In genomic region chr15:79441331-79442256, GRCm38 (mm10) we compare ENCODE assay signal across 8 mouse cellular contexts. TPM values are rescaled to one million over a fixed set of nuclear protein-coding genes. Genes with fewer than 3 reads are reported as not detected.
DNase-seq lines count a peak whose midpoint lies in the region; ATAC-seq lines count a peak whose summit lies in the region.

No protein-coding gene starts in this region.

- ATAC-seq in erythroblast, adult 5-6 weeks (replicated peaks; ENCODE audit: low FRiP score, poor library complexity, severe bottlenecking) = no peak
- ATAC-seq in intestine, embryonic 14.5 days (replicated peaks; ENCODE audit: low FRiP score, low TSS enrichment, low read depth) = peak; percentile 67
- peak; percentile 51; the same call in 1 of the 2 replicates for ATAC-seq in limb, embryonic 11.5 days (ENCODE audit: insufficient number of reproducible peaks, low FRiP score, low TSS enrichment, low read depth)
- peak; percentile 81 for ATAC-seq in midbrain, embryonic 12.5 days (ENCODE audit: low FRiP score, low read depth)

- peaks cover 3% of the 10 kb centered on the region; the same call in 1 of the 2 replicates for H3K4me1 ChIP-seq in erythroblast, embryonic 14.5 days (ENCODE audit: control insufficient read depth)
- H3K4me1 ChIP-seq in intestine, embryonic 14.5 days (replicated peaks; ENCODE audit: control insufficient read depth, insufficient read depth, low read length) = peaks cover 50% of the 10 kb centered on the region
- H3K4me1 ChIP-seq in limb, embryonic 11.5 days (ENCODE audit: control insufficient read depth, insufficient read depth, low read length) = peaks cover 17% of the 10 kb centered on the region
- H3K4me1 ChIP-seq in midbrain, embryonic 12.5 days = peaks cover 53% of the 10 kb centered on the region

- peak overlapping the region; percentile 90 for H3K4me2 ChIP-seq in intestine, embryonic 14.5 days (ENCODE audit: low read length)
- peak overlapping the region; percentile 83 for H3K4me2 ChIP-seq in limb, embryonic 11.5 days (ENCODE audit: low read depth, severe bottlenecking)
- peak overlapping the region; percentile 96 for H3K4me2 ChIP-seq in midbrain, embryonic 12.5 days (replicated peaks)

- peaks cover 28% of the 10 kb centered on the region for H3K27me3 ChIP-seq in erythroblast, embryonic 14.5 days (ENCODE audit: control insufficient read depth)
- no peaks in the 10 kb centered on the region for H3K27me3 ChIP-seq in intestine, embryonic 14.5 days (replicated peaks; ENCODE audit: control insufficient read depth, insufficient read depth, low read length)
- no peaks in the 10 kb centered on the region for H3K27me3 ChIP-seq in limb, embryonic 11.5 days (ENCODE audit: control insufficient read depth, insufficient read depth, low read length)
- peaks cover 13% of the 10 kb centered on the region; the same call in 1 of the 2 replicates for H3K27me3 ChIP-seq in midbrain, embryonic 12.5 days

- intact Hi-C loops in gastrocnemius, postnatal 36 days (cut with DNase I) = loop anchor here (2.0 kb wide), 1 partner anchor 39 kb away; the partner anchor contains the start of gene Tmem184b

- under 1% methylated on average over 80 of the region's 107 CpGs for whole genome bisulfite sequencing in intestine, embryonic 14.5 days
- WGBS in limb, embryonic 11.5 days = under 1% methylated on average over 84 of the region's 107 CpGs
- WGBS in midbrain, embryonic 12.5 days = 1% methylated on average over 76 of the region's 107 CpGs

- H3K27ac ChIP-seq in intestine, embryonic 14.5 days (ENCODE audit: low read depth) = peak overlapping the region; percentile 93
- H3K27ac ChIP-seq in limb, embryonic 11.5 days (replicated peaks; ENCODE audit: low read depth, low read length) = peak overlapping the region; percentile 96
- H3K27ac ChIP-seq in midbrain, embryonic 12.5 days (replicated peaks) = peak overlapping the region; percentile 98

- H3K9me3 ChIP-seq in erythroblast, embryonic 14.5 days (ENCODE audit: control insufficient read depth, low read length) = no peaks in the 10 kb centered on the region
- no peaks in the 10 kb centered on the region for H3K9me3 ChIP-seq in intestine, embryonic 14.5 days (ENCODE audit: control insufficient read depth, low read length)
- no peaks in the 10 kb centered on the region for H3K9me3 ChIP-seq in limb, embryonic 11.5 days (ENCODE audit: control insufficient read depth, low read length)
- no peaks in the 10 kb centered on the region for H3K9me3 ChIP-seq in midbrain, embryonic 12.5 days

- peak overlapping the region; percentile 99 for H3K9ac ChIP-seq in intestine, embryonic 14.5 days (ENCODE audit: low read length)
- H3K9ac ChIP-seq in limb, embryonic 11.5 days (ENCODE audit: low read length) = peak overlapping the region; percentile 99
- peak overlapping the region; percentile 99 for H3K9ac ChIP-seq in midbrain, embryonic 12.5 days (replicated peaks)

- DNase-seq in embryo, embryonic 10 days (ENCODE audit: low spot score) = peak; percentile 74
- peak; percentile 78 to 81 for DNase-seq in gastrocnemius, postnatal 36 days
- peak; percentile 88 for DNase-seq in intestine, embryonic 14.5 days (ENCODE audit: low spot score)
- peak; percentile 83 for DNase-seq in limb, embryonic 11.5 days (ENCODE audit: low spot score)
- peak; percentile 13 for DNase-seq in spleen, adult 12 weeks (ENCODE audit: low spot score)

- H3K4me3 ChIP-seq in erythroblast, embryonic 14.5 days (replicated peaks) = peak overlapping the region; percentile 61
- H3K4me3 ChIP-seq in intestine, embryonic 14.5 days (ENCODE audit: low read depth, low read length) = peak overlapping the region; percentile 83
- H3K4me3 ChIP-seq in limb, embryonic 11.5 days (ENCODE audit: low read depth, low read length) = peak overlapping the region; percentile 87
- H3K4me3 ChIP-seq in midbrain, embryonic 12.5 days = peak overlapping the region; percentile 95

- no peaks in the 10 kb centered on the region for H3K36me3 ChIP-seq in erythroblast, embryonic 14.5 days (ENCODE audit: control insufficient read depth)
- H3K36me3 ChIP-seq in intestine, embryonic 14.5 days (ENCODE audit: control insufficient read depth, insufficient read depth, low read length) = peaks cover 20% of the 10 kb centered on the region
- H3K36me3 ChIP-seq in limb, embryonic 11.5 days (ENCODE audit: control insufficient read depth, insufficient read depth, low read length) = no peaks in the 10 kb centered on the region; the same call in 1 of the 2 replicates
- H3K36me3 ChIP-seq in midbrain, embryonic 12.5 days = peaks cover 25% of the 10 kb centered on the region

RNA-seq across cellular contexts. Expression of gene Csnk1e, which starts 13.8 kb away (rescaled TPM):
- 0.17 and 0.22 TPM in 2 replicates for polyA plus RNA-seq in erythroblast, embryonic 14.5 days (2012)
- total RNA-seq in erythroblast, adult 5-6 weeks (2015; ENCODE audit: low replicate concordance) = 13.2 and 14.6 TPM in 2 replicates
- 3.9 and 16.3 TPM in 2 replicates for total RNA-seq in erythroblast, adult 5-6 weeks (2017; ENCODE audit: low replicate concordance)
- total RNA-seq in gastrocnemius, postnatal 36 days (2021) = 10 to 100 TPM; 46.7 to 50.7 TPM
- 64.4 and 78.1 TPM in 2 replicates for polyA plus RNA-seq in intestine, embryonic 14.5 days (2014; fragmentation: Nextera tagmentation; extraction: Ambion mirVana)
- 149 and 156 TPM in 2 replicates for polyA plus RNA-seq in limb, embryonic 11.5 days (2014; fragmentation: Nextera tagmentation; extraction: Ambion mirVana)
- polyA plus RNA-seq in midbrain, embryonic 12.5 days (2016; fragmentation: Nextera tagmentation; extraction: Ambion mirVana) = 267 and 291 TPM in 2 replicates

RNA-seq across cellular contexts. Expression of gene Tmem184b, which starts 38.2 kb away (rescaled TPM):
- 0.44 and 0.51 TPM in 2 replicates for polyA plus RNA-seq in erythroblast, embryonic 14.5 days (2012)
- total RNA-seq in erythroblast, adult 5-6 weeks (2015; ENCODE audit: low replicate concordance) = 4.8 and 5.2 TPM in 2 replicates
- 2.6 and 9.4 TPM in 2 replicates for total RNA-seq in erythroblast, adult 5-6 weeks (2017; ENCODE audit: low replicate concordance)
- 10 to 100 TPM; 23.2 to 30.0 TPM for total RNA-seq in gastrocnemius, postnatal 36 days (2021)
- 53.0 and 56.6 TPM in 2 replicates for polyA plus RNA-seq in intestine, embryonic 14.5 days (2014; fragmentation: Nextera tagmentation; extraction: Ambion mirVana)
- 50.4 and 59.7 TPM in 2 replicates for polyA plus RNA-seq in limb, embryonic 11.5 days (2014; fragmentation: Nextera tagmentation; extraction: Ambion mirVana)
- 47.1 and 47.9 TPM in 2 replicates for polyA plus RNA-seq in midbrain, embryonic 12.5 days (2016; fragmentation: Nextera tagmentation; extraction: Ambion mirVana)

Comparison
In these comparisons a context has a peak if more than half of its experiments do, and no peak if none do; other contexts are left out.
1. DNase-seq: peak in every context shown above with its lines; median percentile 88 in intestine, embryonic 14.5 days; 83 in limb, embryonic 11.5 days; 80 in gastrocnemius, postnatal 36 days; 74 in embryo, embryonic 10 days; 13 in spleen, adult 12 weeks.
2. RNA of gene Csnk1e, which starts 13.8 kb away (polyA plus RNA-seq): 267 to 291 TPM in midbrain, embryonic 12.5 days, 149 to 156 TPM in limb, embryonic 11.5 days and 64.4 to 78.1 TPM in intestine, embryonic 14.5 days; 0.17 to 0.22 TPM in erythroblast, embryonic 14.5 days; every median in the first group is over 10 times any median in the second.
3. RNA of gene Tmem184b, which starts 38.2 kb away (polyA plus RNA-seq): 53.0 to 56.6 TPM in intestine, embryonic 14.5 days, 50.4 to 59.7 TPM in limb, embryonic 11.5 days and 47.1 to 47.9 TPM in midbrain, embryonic 12.5 days; 0.44 to 0.51 TPM in erythroblast, embryonic 14.5 days; every median in the first group is over 10 times any median in the second.
4. Peak in every context shown above with its lines, with median percentiles within 50 percentile points of each other: H3K4me3 ChIP-seq, H3K27ac ChIP-seq, H3K4me2 ChIP-seq and H3K9ac ChIP-seq.